Mouse (Mus musculus): ENCODE results near the gene Sertad3. TPM values are rescaled to one million over a fixed set of nuclear protein-coding genes. Genes with fewer than 3 reads are reported as not detected.

Gene Sertad3
- 22.0 and 24.3 TPM in 2 replicates for polyA plus RNA-seq (2014; fragmentation: Nextera tagmentation; extraction: Ambion mirVana)

- H3K4me2 ChIP-seq: peak within 1 kb of the TSS; percentile 69
- H3K27ac ChIP-seq (ENCODE audit: low read depth): peak within 1 kb of the TSS; percentile 96
- DNase-seq: peak; percentile 100
- no peaks in the 10 kb centered on the region for H3K27me3 ChIP-seq (ENCODE audit: insufficient read depth, low read length)
- peak; percentile 23 for TF ChIP-seq CTCF (IDR thresholded peaks at IDR 0.05; ENCODE audit: low read depth)
- whole genome bisulfite sequencing: under 1% methylated on average over 36 of the region's 36 CpGs
- H3K36me3 ChIP-seq (ENCODE audit: insufficient read depth): peaks cover 20% of the 10 kb centered on the region
- H3K9me3 ChIP-seq (ENCODE audit: low read depth, low read length): no peaks in the 10 kb centered on the region
- peak within 1 kb of the TSS; percentile 75 for H3K4me3 ChIP-seq (ENCODE audit: low read depth, low read length)
- peak; percentile 94 for ATAC-seq (ENCODE audit: insufficient read depth)
- peak within 1 kb of the TSS; percentile 67 for H3K9ac ChIP-seq
- peaks cover 8% of the 10 kb centered on the region; the same call in 1 of the 2 replicates for H3K4me1 ChIP-seq (ENCODE audit: insufficient read depth)
These were observed at the start of gene Sertad3 for GRCm38 (mm10) chr7:27473156-27473834. Gene Sertad3, plus strand, starts transcription at chr7:27473768.

- Histone ChIP-seq H3K4me3 (ENCODE audit: low read depth, low read length) (no peak overlapping the region), H3K36me3 (ENCODE audit: insufficient read depth) (no peaks in the 10 kb centered on the region), H3K9ac (no peak overlapping the region), H3K27me3 (ENCODE audit: insufficient read depth, low read length) (no peaks in the 10 kb centered on the region), H3K9me3 (ENCODE audit: low read depth, low read length) (no peaks in the 10 kb centered on the region), H3K27ac (ENCODE audit: low read depth) (no peak overlapping the region), H3K4me2 (no peak overlapping the region), H3K4me1 (ENCODE audit: insufficient read depth) (no peaks in the 10 kb centered on the region)
- ATAC-seq (ENCODE audit: insufficient read depth) (no peak), DNase-seq (no peak)
- WGBS: 94% methylated on average over 1 of the region's 1 CpGs
- no peak for TF ChIP-seq CTCF (IDR thresholded peaks at IDR 0.05; ENCODE audit: low read depth)
These were observed 46.2 kb upstream of the Sertad3 start for GRCm38 (mm10) chr7:27427387-27427786.

- no peaks in the 10 kb centered on the region for H3K9me3 ChIP-seq (ENCODE audit: low read depth, low read length)
- WGBS: 71% methylated on average over 11 of the region's 11 CpGs
- no peaks in the 10 kb centered on the region for H3K36me3 ChIP-seq (ENCODE audit: insufficient read depth)
- no peak overlapping the region for H3K4me2 ChIP-seq
- no peak for DNase-seq
- no peak overlapping the region for H3K9ac ChIP-seq
- H3K4me1 ChIP-seq (ENCODE audit: insufficient read depth): no peaks in the 10 kb centered on the region
- no peak overlapping the region for H3K27ac ChIP-seq (ENCODE audit: low read depth)
- no peak for TF ChIP-seq CTCF (IDR thresholded peaks at IDR 0.05; ENCODE audit: low read depth)
- peaks cover 2% of the 10 kb centered on the region; the same call in 1 of the 2 replicates for H3K27me3 ChIP-seq (ENCODE audit: insufficient read depth, low read length)
- no peak for ATAC-seq (ENCODE audit: insufficient read depth)
- H3K4me3 ChIP-seq (ENCODE audit: low read depth, low read length): no peak overlapping the region
These were observed 45.6 kb upstream of the Sertad3 start for GRCm38 (mm10) chr7:27428002-27428401.

GRCm38 (mm10) chr7:27429135-27429534, 44.4 kb upstream of the Sertad3 start:
- Histone ChIP-seq H3K9ac (no peak overlapping the region), H3K27ac (ENCODE audit: low read depth) (no peak overlapping the region), H3K27me3 (ENCODE audit: insufficient read depth, low read length) (peaks cover 9% of the 10 kb centered on the region; the same call in 1 of the 2 replicates), H3K4me1 (ENCODE audit: insufficient read depth) (no peaks in the 10 kb centered on the region), H3K36me3 (ENCODE audit: insufficient read depth) (no peaks in the 10 kb centered on the region), H3K4me3 (ENCODE audit: low read depth, low read length) (no peak overlapping the region), H3K4me2 (no peak overlapping the region), H3K9me3 (ENCODE audit: low read depth, low read length) (no peaks in the 10 kb centered on the region)
- WGBS: 62% methylated on average over 2 of the region's 2 CpGs
- peak; percentile 39 for TF ChIP-seq CTCF (IDR thresholded peaks at IDR 0.05; ENCODE audit: low read depth)
- ATAC-seq (ENCODE audit: insufficient read depth): no peak
- DNase-seq: no peak

GRCm38 (mm10) chr7:27433349-27433748, 40.2 kb upstream of the Sertad3 start:
- no peak for ATAC-seq (ENCODE audit: insufficient read depth)
- WGBS: 24% methylated on average over 10 of the region's 10 CpGs
- peak; percentile 19 for DNase-seq
- no peak for TF ChIP-seq CTCF (IDR thresholded peaks at IDR 0.05; ENCODE audit: low read depth)
- Histone ChIP-seq H3K27ac (ENCODE audit: low read depth) (no peak overlapping the region), H3K4me2 (no peak overlapping the region), H3K4me1 (ENCODE audit: insufficient read depth) (no peaks in the 10 kb centered on the region), H3K9ac (no peak overlapping the region), H3K9me3 (ENCODE audit: low read depth, low read length) (no peaks in the 10 kb centered on the region), H3K27me3 (ENCODE audit: insufficient read depth, low read length) (peaks cover 18% of the 10 kb centered on the region; the same call in 1 of the 2 replicates), H3K4me3 (ENCODE audit: low read depth, low read length) (no peak overlapping the region), H3K36me3 (ENCODE audit: insufficient read depth) (no peaks in the 10 kb centered on the region)

GRCm38 (mm10) chr7:27433794-27434193, 39.8 kb upstream of the Sertad3 start:
- 16% methylated on average over 10 of the region's 10 CpGs for WGBS
- DNase-seq (no peak), ATAC-seq (ENCODE audit: insufficient read depth) (no peak)
- Histone ChIP-seq H3K27ac (ENCODE audit: low read depth) (no peak overlapping the region), H3K9ac (no peak overlapping the region), H3K4me2 (no peak overlapping the region), H3K36me3 (ENCODE audit: insufficient read depth) (no peaks in the 10 kb centered on the region), H3K27me3 (ENCODE audit: insufficient read depth, low read length) (peaks cover 18% of the 10 kb centered on the region; the same call in 1 of the 2 replicates), H3K9me3 (ENCODE audit: low read depth, low read length) (no peaks in the 10 kb centered on the region), H3K4me1 (ENCODE audit: insufficient read depth) (no peaks in the 10 kb centered on the region), H3K4me3 (ENCODE audit: low read depth, low read length) (no peak overlapping the region)
- no peak for TF ChIP-seq CTCF (IDR thresholded peaks at IDR 0.05; ENCODE audit: low read depth)

DNA sequence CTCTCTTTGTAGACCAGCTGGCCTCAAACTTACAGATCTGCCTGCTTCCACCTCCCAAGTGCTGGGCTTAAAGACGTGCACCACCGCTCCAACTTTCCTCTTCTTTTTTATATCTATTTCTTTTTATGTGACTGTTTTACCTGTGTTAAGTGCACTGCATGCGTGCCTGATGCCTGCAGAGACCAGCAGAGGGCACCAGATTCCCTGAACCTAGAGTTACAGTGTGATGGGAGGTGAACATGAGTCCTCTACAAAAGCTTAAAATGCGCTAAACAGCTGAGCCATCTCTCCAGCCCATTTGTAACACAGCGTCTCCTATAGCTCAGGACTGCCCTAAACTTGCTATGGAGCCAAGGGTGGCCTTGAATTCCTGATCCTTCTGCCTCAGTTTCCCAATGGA, 36.0 kb upstream of the Sertad3 start:
- peaks cover 18% of the 10 kb centered on the region; the same call in 1 of the 2 replicates for H3K27me3 ChIP-seq (ENCODE audit: insufficient read depth, low read length)
- no peak for ATAC-seq (ENCODE audit: insufficient read depth)
- no peak overlapping the region for H3K4me3 ChIP-seq (ENCODE audit: low read depth, low read length)
- peak; percentile 67 for TF ChIP-seq CTCF (IDR thresholded peaks at IDR 0.05; ENCODE audit: low read depth)
- DNase-seq: peak; percentile 63
- no peaks in the 10 kb centered on the region for H3K9me3 ChIP-seq (ENCODE audit: low read depth, low read length)
- H3K9ac ChIP-seq: no peak overlapping the region
- H3K27ac ChIP-seq (ENCODE audit: low read depth): no peak overlapping the region
- WGBS: 53% methylated on average over 5 of the region's 5 CpGs
- no peak overlapping the region for H3K4me2 ChIP-seq
- H3K4me1 ChIP-seq (ENCODE audit: insufficient read depth): no peaks in the 10 kb centered on the region
- no peaks in the 10 kb centered on the region for H3K36me3 ChIP-seq (ENCODE audit: insufficient read depth)

Measured in lung, embryonic 14.5 days (tissue).